Mouse (Mus musculus) CH12.LX (cell line): ENCODE measurements around the gene Zbtb20. TPM values are rescaled to one million over a fixed set of nuclear protein-coding genes. Genes with fewer than 3 reads are reported as not detected.

Source experiments
- DNase-seq: peaks from one replicate; pipeline ENCODE4 v3.0.0-alpha.2; 2013; ENCODE audit errors: extremely low read depth
- H3K27ac ChIP-seq: 2 replicates; pipeline ENCODE4 v1.5.1; 2012; ENCODE audit warnings: low read depth, mild to moderate bottlenecking, control low read depth, moderate library complexity; ENCODE audit not compliant: insufficient read depth
- H3K27me3 ChIP-seq: replicated peaks from 2 replicates; pipeline ENCODE3; 2012; ENCODE audit warnings: inconsistent platforms
- H3K36me3 ChIP-seq, 2 experiments: replicated peaks in 1 of 2; 2 replicates each; pipeline versions ENCODE3 to v1.6.1; 2012; ENCODE audit warnings: inconsistent platforms in 1 of 2, low read length in 1 of 2, mild to moderate bottlenecking in 1 of 2, mixed read lengths in 1 of 2, moderate library complexity in 1 of 2; ENCODE audit not compliant: control insufficient read depth in 1 of 2, insufficient read depth in 1 of 2
- H3K4me1 ChIP-seq, 2 experiments: 2 replicates each; pipeline ENCODE4 v1.6.1; 2012; ENCODE audit warnings: inconsistent platforms in 1 of 2, moderate library complexity in 1 of 2; ENCODE audit not compliant: insufficient read depth in 2 of 2, control insufficient read depth in 1 of 2
- H3K4me2 ChIP-seq: 2 replicates; pipeline ENCODE4 v1.6.1; 2012; ENCODE audit warnings: low read depth, mild to moderate bottlenecking, control low read depth; ENCODE audit not compliant: poor library complexity, insufficient read depth, severe bottlenecking
- H3K4me3 ChIP-seq, 3 experiments: fragments of 150-350 bp in 1 of 3; sonication (generic) in 1 of 3; replicated peaks in 1 of 3; 2 replicates each; pipeline versions ENCODE3 to v1.5.1; 2011 to 2012; ENCODE audit warnings: low read depth in 2 of 3, low read length in 2 of 3, mild to moderate bottlenecking in 2 of 3, moderate library complexity in 2 of 3, control low read depth in 1 of 3, improper control_type of control experiment in 1 of 3, inconsistent platforms in 1 of 3, mixed read lengths in 1 of 3; ENCODE audit not compliant: poor library complexity in 1 of 3
- H3K79me2 ChIP-seq: replicated peaks from 2 replicates; pipeline ENCODE4 v1.6.1; 2012; ENCODE audit warnings: mild to moderate bottlenecking, moderate library complexity; ENCODE audit not compliant: control insufficient read depth, poor library complexity, insufficient read depth, severe bottlenecking; ENCODE audit errors: extremely low read depth
- H3K9ac ChIP-seq: 2 replicates; pipeline ENCODE4 v1.6.1; 2012; ENCODE audit warnings: low read depth, mild to moderate bottlenecking, control low read depth, moderate library complexity; ENCODE audit not compliant: insufficient read depth
- H3K9me3 ChIP-seq: replicated peaks from 2 replicates; pipeline ENCODE3; 2012; ENCODE audit warnings: low read length, inconsistent platforms, mixed read lengths
- BHLHE40 ChIP-seq: IDR thresholded peaks from 2 replicates; pipeline ENCODE4 v1.6.1; 2011; ENCODE audit warnings: mild to moderate bottlenecking, low read depth, low read length, improper control_type of control experiment
- CHD1 ChIP-seq: IDR thresholded peaks from 2 replicates; pipeline ENCODE4 v1.6.1; 2012; ENCODE audit warnings: low read depth, low read length, improper control_type of control experiment, inconsistent platforms
- CHD2 ChIP-seq: IDR thresholded peaks from 2 replicates; pipeline ENCODE4 v1.6.1; 2011; ENCODE audit warnings: low read length, improper control_type of control experiment
- CTCF ChIP-seq, 2 experiments: IDR thresholded peaks in 1 of 2; conservative IDR thresholded peaks in 1 of 2; 2 replicates each; pipeline ENCODE4 v1.5.1; 2011 to 2012; ENCODE audit warnings: low read depth in 2 of 2, low read length in 2 of 2, improper control_type of control experiment in 1 of 2, inconsistent platforms in 1 of 2, mild to moderate bottlenecking in 1 of 2, moderate library complexity in 1 of 2
- E2F4 ChIP-seq: IDR thresholded peaks from 2 replicates; pipeline ENCODE4 v1.6.1; 2011; ENCODE audit warnings: low read depth, low read length, improper control_type of control experiment; ENCODE audit not compliant: insufficient replicate concordance
- ELF1 ChIP-seq: IDR thresholded peaks from 2 replicates; pipeline ENCODE4 v1.6.1; 2014; ENCODE audit warnings: low read depth, mild to moderate bottlenecking, inconsistent platforms, low read length, improper control_type of control experiment
- EP300 ChIP-seq: IDR thresholded peaks from 2 replicates; pipeline ENCODE4 v1.6.1; 2011; ENCODE audit warnings: low read length, improper control_type of control experiment
- ETS1 ChIP-seq: conservative IDR thresholded peaks from 2 replicates; pipeline ENCODE4 v1.6.1; 2012; ENCODE audit warnings: low read depth, mild to moderate bottlenecking, inconsistent platforms, low read length, improper control_type of control experiment, moderate library complexity
- GABPA ChIP-seq: IDR thresholded peaks from 2 replicates; pipeline ENCODE4 v1.6.1; 2012; ENCODE audit warnings: low read depth, low read length, improper control_type of control experiment, inconsistent platforms; ENCODE audit not compliant: insufficient replicate concordance
- HCFC1 ChIP-seq: IDR thresholded peaks from 2 replicates; pipeline ENCODE4 v1.6.1; 2012; ENCODE audit warnings: low read depth, mild to moderate bottlenecking, inconsistent platforms, low read length, improper control_type of control experiment
- IRF4 ChIP-seq: IDR thresholded peaks from 2 replicates; pipeline ENCODE4 v1.6.1; 2014; ENCODE audit warnings: low read depth, mild to moderate bottlenecking, inconsistent platforms, low read length, improper control_type of control experiment
- JUN ChIP-seq: IDR thresholded peaks from 2 replicates; pipeline ENCODE4 v1.6.1; 2011; ENCODE audit warnings: low read depth, mild to moderate bottlenecking, low read length, improper control_type of control experiment, moderate library complexity; ENCODE audit not compliant: insufficient read depth
- JUND ChIP-seq: conservative IDR thresholded peaks from 2 replicates; pipeline ENCODE4 v1.6.1; 2011; ENCODE audit warnings: low read depth, low read length, improper control_type of control experiment
- KAT2A ChIP-seq: IDR thresholded peaks from 2 replicates; pipeline ENCODE4 v1.6.1; 2012; ENCODE audit warnings: low read length, improper control_type of control experiment, inconsistent platforms; ENCODE audit not compliant: insufficient replicate concordance
- MAFK ChIP-seq: IDR thresholded peaks from 2 replicates; pipeline ENCODE4 v1.6.1; 2011; ENCODE audit warnings: low read length, improper control_type of control experiment; ENCODE audit not compliant: insufficient replicate concordance
- MAX ChIP-seq: IDR thresholded peaks from 2 replicates; pipeline ENCODE4 v1.6.1; 2011; ENCODE audit warnings: low read length, improper control_type of control experiment
- MEF2A ChIP-seq: IDR thresholded peaks from 2 replicates; pipeline ENCODE4 v1.6.1; 2014; ENCODE audit warnings: low read depth, mild to moderate bottlenecking, inconsistent platforms, low read length, improper control_type of control experiment, borderline replicate concordance
- MXI1 ChIP-seq: IDR thresholded peaks from 2 replicates; pipeline ENCODE4 v1.6.1; 2011; ENCODE audit warnings: mild to moderate bottlenecking, low read depth, low read length, improper control_type of control experiment
- MYC ChIP-seq: IDR thresholded peaks from 2 replicates; pipeline ENCODE4 v1.6.1; 2011; ENCODE audit warnings: low read depth, mild to moderate bottlenecking, improper control_type of control experiment, low read length
- NELFE ChIP-seq: IDR thresholded peaks from 2 replicates; pipeline ENCODE4 v1.6.1; 2011; ENCODE audit warnings: low read depth, low read length, improper control_type of control experiment
- NRF1 ChIP-seq: IDR thresholded peaks from 2 replicates; pipeline ENCODE4 v1.6.1; 2014; ENCODE audit warnings: low read depth, mild to moderate bottlenecking, inconsistent platforms, low read length, improper control_type of control experiment, moderate library complexity
- PAX5 ChIP-seq: IDR thresholded peaks from 2 replicates; pipeline ENCODE4 v1.6.1; 2012; ENCODE audit warnings: low read length, inconsistent platforms, mixed read lengths
- POLR2A ChIP-seq: IDR thresholded peaks from 2 replicates; pipeline ENCODE4 v1.6.1; 2011; ENCODE audit warnings: low read depth, mild to moderate bottlenecking, improper control_type of control experiment, low read length
- POLR2AphosphoS2 ChIP-seq: IDR thresholded peaks from 2 replicates; pipeline ENCODE4 v1.6.1; 2011; ENCODE audit warnings: low read depth, low read length, improper control_type of control experiment
- RAD21 ChIP-seq: IDR thresholded peaks from 2 replicates; pipeline ENCODE4 v1.6.1; 2011; ENCODE audit warnings: low read depth, mild to moderate bottlenecking, low read length, improper control_type of control experiment, moderate library complexity
- RCOR1 ChIP-seq: conservative IDR thresholded peaks from 2 replicates; pipeline ENCODE4 v1.6.1; 2012; ENCODE audit warnings: low read depth, mild to moderate bottlenecking, inconsistent platforms, low read length, improper control_type of control experiment
- SIN3A ChIP-seq: IDR thresholded peaks from 2 replicates; pipeline ENCODE4 v1.6.1; 2012; ENCODE audit warnings: low read length, improper control_type of control experiment, inconsistent platforms
- SMC3 ChIP-seq: IDR thresholded peaks from 2 replicates; pipeline ENCODE4 v1.6.1; 2011; ENCODE audit warnings: low read depth, low read length, improper control_type of control experiment
- TBP ChIP-seq: conservative IDR thresholded peaks from 2 replicates; pipeline ENCODE4 v1.6.1; 2011; ENCODE audit warnings: low read depth, low read length, improper control_type of control experiment
- TCF12 ChIP-seq: IDR thresholded peaks from 2 replicates; pipeline ENCODE4 v1.6.1; 2014; ENCODE audit warnings: low read depth, mild to moderate bottlenecking, inconsistent platforms, low read length, improper control_type of control experiment
- UBTF ChIP-seq: IDR thresholded peaks from 2 replicates; pipeline ENCODE4 v1.6.1; 2012; ENCODE audit warnings: low read depth, mild to moderate bottlenecking, inconsistent platforms, low read length, improper control_type of control experiment, moderate library complexity
- USF1 ChIP-seq: IDR thresholded peaks from 2 replicates; pipeline ENCODE4 v1.6.1; 2014; ENCODE audit warnings: low read depth, mild to moderate bottlenecking, inconsistent platforms, low read length, improper control_type of control experiment
- USF2 ChIP-seq: conservative IDR thresholded peaks from 2 replicates; pipeline ENCODE4 v1.6.1; 2011; ENCODE audit warnings: low read depth, low read length, improper control_type of control experiment
- ZC3H11A ChIP-seq: IDR thresholded peaks from 2 replicates; pipeline ENCODE4 v1.6.1; 2012; ENCODE audit warnings: low read depth, mild to moderate bottlenecking, inconsistent platforms, low read length, improper control_type of control experiment
- ZKSCAN1 ChIP-seq: IDR thresholded peaks from 2 replicates; pipeline ENCODE4 v1.6.1; 2012; ENCODE audit warnings: low read depth, inconsistent platforms, low read length, improper control_type of control experiment, borderline replicate concordance
- ZMIZ1 ChIP-seq: IDR thresholded peaks from 2 replicates; pipeline ENCODE4 v1.6.1; 2012; ENCODE audit warnings: low read depth, mild to moderate bottlenecking, inconsistent platforms, low read length, improper control_type of control experiment
- ZNF384 ChIP-seq: IDR thresholded peaks from 2 replicates; pipeline ENCODE4 v1.6.1; 2012; ENCODE audit warnings: low read depth, low read length, improper control_type of control experiment, inconsistent platforms
- dilution Hi-C: fragments of 300-500 bp; cut with MboI; formaldehyde crosslinking; loops from 2 replicates; pipeline ENCODE4 v1.14.3; 2020; ENCODE audit warnings: low sequenced_read_pairs; ENCODE audit not compliant: extremely low pct_unique_long_range_greater_than_20kb, extremely low pct_ligation_motif_present
- in situ Hi-C: fragments of 300-500 bp; cut with MboI; formaldehyde crosslinking; loops from 3 replicates; pipeline ENCODE4 v1.14.3; 2019; ENCODE audit warnings: low sequenced_read_pairs, low pct_ligation_motif_present, low pct_unique_long_range_greater_than_20kb, mixed read lengths
- polyA plus RNA-seq: library from polyadenylated mRNA; unstranded; fragments of >175 nt; gene quantifications from 2 replicates; pipeline ENCODE4 v1.2.1, GENCODE M21; 2012; ENCODE audit warnings: low read depth; ENCODE audit not compliant: insufficient read length
- total RNA-seq, 2 experiments: library from RNA; depleted of rRNA; stranded (reverse); fragments of 300-350 nt in 1 of 2; fragments of >200 nt in 1 of 2; gene quantifications; 2 replicates each; pipeline ENCODE4 v1.2.3; 2012 to 2014

Zbtb20 gene
- total and polyA plus RNA-seq, 3 experiments: 24.9 to 58.0 (median 51.6) TPM

DNA sequence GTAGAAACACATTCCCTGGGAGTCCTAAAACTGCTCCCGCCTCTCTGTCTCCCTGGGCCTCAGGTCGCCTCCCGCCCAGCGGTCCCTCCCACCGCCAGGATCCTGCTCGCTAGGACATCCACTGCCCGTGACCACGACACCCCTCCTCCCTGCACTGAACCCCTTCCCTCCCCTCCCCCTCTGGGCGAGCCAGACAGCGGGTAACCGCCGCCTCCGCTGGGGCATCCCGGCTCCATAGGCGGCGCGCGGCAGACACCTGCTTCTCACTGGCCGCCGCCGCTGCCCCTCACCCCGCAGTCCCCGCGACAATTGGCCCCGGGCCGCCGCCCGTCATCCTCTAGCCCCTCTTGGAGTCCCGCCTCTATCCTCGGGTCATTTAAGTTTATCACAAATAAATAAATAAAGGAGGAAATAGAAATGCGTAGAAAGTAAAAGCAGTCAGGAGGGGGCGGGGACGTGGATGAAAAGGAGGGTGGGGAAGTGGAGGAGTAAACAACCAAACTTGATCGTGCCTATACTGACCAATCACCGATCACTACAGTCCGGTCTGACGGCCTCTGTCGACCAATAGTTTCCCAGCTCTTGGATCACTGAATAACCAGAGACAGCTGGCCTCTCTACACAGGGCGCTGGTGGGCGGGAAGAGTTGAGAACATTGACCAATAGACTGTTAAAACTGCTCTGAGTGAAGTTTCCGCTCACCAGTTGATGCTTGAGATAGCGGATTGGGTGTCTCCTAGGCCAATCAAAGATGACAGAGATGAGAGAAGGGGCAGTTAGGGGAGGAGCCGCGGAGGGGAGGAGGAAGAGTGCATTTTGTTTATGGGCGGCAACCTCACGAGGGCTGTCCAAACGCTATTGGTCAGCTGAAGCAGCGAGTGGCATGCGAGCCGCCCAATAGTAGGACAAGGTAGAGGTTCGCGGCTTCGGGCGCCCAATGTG, 500 bp upstream of the Zbtb20 start:
- in situ Hi-C loops (no loop called here), dilution Hi-C loops (no loop called here)
- peak overlapping the region; percentile 37 to 75 (median 68) for H3K4me3 ChIP-seq
- no peaks in the 10 kb centered on the region for H3K9me3 ChIP-seq
- peaks cover 0 to 21% of the 10 kb centered on the region in 2 experiments; a peak in 2 of 4 replicates for H3K4me1 ChIP-seq
- H3K9ac ChIP-seq: peak overlapping the region; percentile 99
- no peaks in the 10 kb centered on the region; the same call in 1 of the 2 replicates for H3K79me2 ChIP-seq
- H3K4me2 ChIP-seq: peak overlapping the region; percentile 95
- no peaks in the 10 kb centered on the region for H3K27me3 ChIP-seq
- DNase-seq: peak; percentile 100
- H3K27ac ChIP-seq: peak overlapping the region; percentile 68
- H3K36me3 ChIP-seq: no peaks in the 10 kb centered on the region
- TF ChIP-seq ZKSCAN1: no peak
- TF ChIP-seq USF1: peak; percentile 28
- peak; percentile 90; the same call in 1 of the 2 replicates for TF ChIP-seq E2F4
- TF ChIP-seq HCFC1: peak; percentile 75
- TF ChIP-seq TBP: peak; percentile 72
- TF ChIP-seq MYC: no peak
- TF ChIP-seq EP300: no peak
- peak; percentile 44 for TF ChIP-seq NRF1
- TF ChIP-seq GABPA: no peak; the same call in 1 of the 2 replicates
- TF ChIP-seq MAFK: no peak
- TF ChIP-seq ETS1: peak; percentile 52
- 0 out of 2 replicates have a peak, but pooled peaks have one; percentile 25 for TF ChIP-seq MXI1
- 0 out of 4 replicates have a peak, but pooled peaks of 1 of the 2 experiments have one; percentile 8 for TF ChIP-seq CTCF (conservative IDR thresholded peaks at IDR 0.05 in 1 of 2, IDR thresholded peaks at IDR 0.05 in 1 of 2; ENCODE audit: low read depth in 2 of 2, low read length in 2 of 2)
- TF ChIP-seq POLR2AphosphoS2: no peak
- TF ChIP-seq MAX: peak; percentile 91
- TF ChIP-seq MEF2A: peak; percentile 44; the same call in 1 of the 2 replicates
- TF ChIP-seq ZMIZ1: peak; percentile 57; the same call in 1 of the 2 replicates
- TF ChIP-seq PAX5: no peak
- TF ChIP-seq ELF1: peak; percentile 81
- TF ChIP-seq SMC3: no peak
- peak; percentile 95 for TF ChIP-seq CHD2
- peak; percentile 69; the same call in 1 of the 2 replicates for TF ChIP-seq KAT2A
- peak; percentile 66 for TF ChIP-seq TCF12
- TF ChIP-seq ZC3H11A: no peak
- TF ChIP-seq JUN: no peak
- peak; percentile 47; the same call in 1 of the 2 replicates for TF ChIP-seq IRF4
- TF ChIP-seq CHD1: no peak
- TF ChIP-seq POLR2A: peak; percentile 67
- TF ChIP-seq RCOR1: no peak
- no peak for TF ChIP-seq JUND
- TF ChIP-seq USF2: no peak
- TF ChIP-seq ZNF384: no peak
- peak; percentile 42; the same call in 1 of the 2 replicates for TF ChIP-seq SIN3A
- peak; percentile 68 for TF ChIP-seq NELFE
- peak; percentile 75 for TF ChIP-seq BHLHE40
- TF ChIP-seq UBTF: no peak
- TF ChIP-seq RAD21: no peak
